Mouse (Mus musculus): ENCODE results near the gene Pak2.

GRCm38 (mm10) chr16:32076406-32076805 is 2.7 kb downstream of the Pak2 start:
- TF ChIP-seq CTCF (IDR thresholded peaks at IDR 0.05), result no peak
- TF ChIP-seq EP300 (IDR thresholded peaks at IDR 0.05), result no peak

Measured in lung, postnatal 0 days (tissue).